Mouse (Mus musculus): ENCODE data around the gene Minpp1.

The Minpp1 gene

GRCm38 (mm10) chr19:32489166-32489895, 3.8 kb downstream of the Minpp1 start:
- DNase-seq (ENCODE audit: inconsistent ontology term), result no peak

GRCm38 (mm10) chr19:32490976-32491375, 5.4 kb downstream of the Minpp1 start:
- DNase-seq (ENCODE audit: inconsistent ontology term), result no peak

DNA sequence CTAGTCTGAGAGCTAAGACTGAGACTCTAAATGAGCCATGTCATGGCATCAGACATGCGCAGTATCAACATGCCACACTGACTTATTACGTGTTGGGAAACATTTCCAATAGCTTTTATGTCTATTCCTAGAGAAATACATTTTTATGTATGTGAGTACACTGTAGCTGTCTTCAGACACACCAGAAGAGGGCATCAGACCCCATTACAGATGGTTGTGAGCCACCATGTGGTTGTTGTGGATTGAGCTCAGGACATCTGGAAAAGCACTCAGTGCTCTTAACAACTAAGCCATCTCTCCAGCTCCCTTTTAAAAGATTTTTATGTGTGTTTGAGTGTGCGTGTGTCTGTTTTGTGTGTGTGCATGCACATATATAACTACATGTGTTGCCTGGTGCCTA, 6.8 kb downstream of the Minpp1 start:
- DNase-seq (ENCODE audit: inconsistent ontology term), result no peak

DNA sequence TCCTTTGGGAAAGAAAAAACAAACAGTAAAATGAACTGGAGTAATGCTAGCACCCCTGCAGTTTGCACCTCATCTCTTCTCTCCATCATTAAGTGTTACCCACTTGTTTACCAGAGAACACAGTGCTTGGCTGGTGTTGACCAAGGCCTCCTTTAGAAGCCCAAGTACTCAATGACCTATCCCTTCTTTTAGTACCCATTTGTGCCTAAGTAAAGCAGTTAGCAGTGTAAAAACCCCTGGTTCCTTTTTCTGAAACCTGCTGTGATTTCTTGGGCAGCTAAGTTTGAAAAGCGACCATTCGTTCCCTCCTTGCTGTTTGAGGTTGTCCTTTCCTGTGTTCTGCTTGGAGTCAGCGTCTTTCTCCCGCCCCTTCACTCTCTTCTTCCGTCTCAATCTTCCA, 7.4 kb downstream of the Minpp1 start:
- DNase-seq (ENCODE audit: inconsistent ontology term), result no peak

- DNase-seq (ENCODE audit: inconsistent ontology term), result no peak
These were observed 7.9 kb downstream of the Minpp1 start for GRCm38 (mm10) chr19:32493471-32493870.

- DNase-seq (ENCODE audit: inconsistent ontology term), result no peak
These were observed 9.0 kb downstream of the Minpp1 start for GRCm38 (mm10) chr19:32494611-32495010.

DNA sequence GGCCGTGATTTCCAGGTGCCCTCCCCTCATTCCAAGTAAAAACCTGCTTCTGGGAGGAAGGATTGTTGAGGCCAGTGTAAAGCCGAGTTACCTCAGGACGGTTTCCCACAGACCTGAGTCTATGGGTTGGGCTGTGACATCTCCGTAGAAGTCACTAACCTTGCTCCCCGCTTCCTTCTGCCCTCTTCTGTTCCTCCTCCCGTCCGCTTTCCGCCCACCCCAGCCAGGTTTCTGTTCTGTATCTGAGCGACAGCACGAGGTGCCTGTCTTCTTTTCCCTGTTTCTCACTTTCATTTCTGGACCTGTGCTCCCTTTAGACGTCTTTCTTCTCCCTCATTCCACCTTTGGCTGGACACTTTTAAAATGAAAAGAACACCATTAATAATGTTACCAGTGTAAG, 9.5 kb downstream of the Minpp1 start:
- no peak for DNase-seq (ENCODE audit: inconsistent ontology term)

- no peak for DNase-seq (ENCODE audit: inconsistent ontology term)
These were observed 11.8 kb downstream of the Minpp1 start for GRCm38 (mm10) chr19:32497411-32497810.

DNA sequence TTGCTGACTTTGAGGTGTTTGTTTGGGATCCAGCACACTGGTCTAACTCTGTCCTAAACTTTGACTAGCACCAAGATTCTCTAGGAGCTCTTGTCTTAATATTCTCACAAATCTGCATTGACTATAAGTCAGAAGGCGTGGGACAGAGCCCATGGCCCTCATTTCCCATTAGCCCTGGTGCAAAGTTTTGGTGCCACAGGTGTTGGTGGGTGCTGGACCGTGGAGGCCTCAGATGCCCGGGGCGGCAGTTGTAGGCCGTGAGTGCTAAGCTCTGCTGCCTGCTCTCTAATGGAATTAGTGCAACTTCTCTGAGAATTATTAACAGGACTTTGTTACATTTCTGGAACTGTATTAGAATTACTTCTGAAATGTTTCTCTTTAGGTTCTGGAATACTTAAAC, 12.4 kb downstream of the Minpp1 start:
- DNase-seq (ENCODE audit: inconsistent ontology term), result no peak

DNA sequence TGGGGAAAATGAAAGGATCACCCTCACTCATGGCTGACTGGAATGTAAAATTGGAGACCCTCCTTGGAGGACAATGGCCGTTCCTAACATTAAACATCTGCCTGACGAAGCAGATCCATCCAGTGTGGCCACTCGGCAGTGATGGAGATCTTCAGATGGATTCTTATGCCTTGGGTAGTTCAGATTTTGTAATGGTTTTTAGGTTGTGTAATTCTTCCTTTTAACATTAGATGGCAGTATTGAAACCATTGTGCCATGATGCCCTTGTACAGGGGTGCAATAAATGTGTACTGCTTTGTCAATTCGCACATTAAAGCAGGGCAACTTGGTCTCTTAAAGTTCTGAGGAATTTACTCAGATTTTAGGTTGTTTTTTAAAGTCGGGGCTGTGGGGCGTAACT, 15.8 kb downstream of the Minpp1 start:
- DNase-seq (ENCODE audit: inconsistent ontology term), result peak; percentile 18

DNA sequence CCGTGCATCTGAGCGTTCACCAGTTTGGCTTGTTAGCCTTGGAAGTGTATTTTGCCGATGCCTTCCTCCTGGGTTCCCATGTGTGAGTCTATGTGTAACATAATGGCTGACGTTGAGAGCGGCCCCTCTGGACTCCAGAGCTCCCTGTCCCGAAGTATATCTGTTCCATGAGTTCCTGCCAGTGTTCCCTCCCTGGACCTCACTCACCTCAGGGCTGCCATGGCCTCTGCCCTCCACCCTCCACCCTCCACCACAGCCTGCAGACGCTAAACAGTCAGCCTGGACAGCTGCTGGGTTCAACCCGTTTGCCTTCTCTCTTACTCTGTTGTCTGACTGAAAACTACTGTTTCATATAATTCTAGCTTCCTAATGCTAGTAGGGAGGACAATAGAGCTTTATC, 20.5 kb downstream of the Minpp1 start:
- no peak for DNase-seq (ENCODE audit: inconsistent ontology term)

DNA sequence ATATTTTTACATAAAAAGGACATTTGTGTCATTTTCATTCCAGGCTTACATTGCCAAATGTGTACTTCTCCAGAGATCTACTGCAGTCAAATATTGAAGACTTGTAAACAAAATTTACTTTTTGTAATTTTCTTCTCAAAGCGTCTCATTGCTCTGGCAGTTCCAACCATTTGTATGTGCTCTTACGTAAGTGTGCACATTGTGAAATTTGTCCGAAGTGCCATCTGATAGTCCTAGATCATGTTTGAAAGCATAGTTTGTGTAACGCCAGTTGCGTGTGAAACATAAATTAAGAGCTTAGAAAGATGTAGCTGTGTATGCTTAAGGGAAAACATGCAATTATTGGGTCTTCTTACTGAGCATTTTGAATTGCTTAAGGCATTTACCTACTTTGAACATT, 20.9 kb downstream of the Minpp1 start:
- no peak for DNase-seq (ENCODE audit: inconsistent ontology term)

DNA sequence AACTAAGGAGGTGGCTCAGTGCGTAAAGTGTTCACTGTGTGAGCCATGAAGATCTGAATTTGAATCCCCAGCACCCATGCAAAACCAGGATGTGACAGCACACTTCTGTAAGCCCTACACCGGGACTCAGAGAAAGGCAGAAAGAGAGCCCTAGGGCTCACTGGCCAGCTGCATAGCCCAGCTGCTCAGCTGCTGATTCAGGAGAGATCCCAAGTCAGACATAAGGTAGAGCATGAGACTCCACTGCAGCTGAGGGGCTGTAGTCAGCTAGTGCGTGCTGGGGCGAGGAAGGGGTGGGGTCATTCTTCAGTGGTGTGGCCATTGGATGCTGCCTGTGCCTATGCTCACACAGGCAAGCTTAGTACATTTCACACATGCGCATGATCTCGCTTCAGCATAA, 21.5 kb downstream of the Minpp1 start:
- DNase-seq (ENCODE audit: inconsistent ontology term), result no peak

- DNase-seq (ENCODE audit: inconsistent ontology term), result no peak
These were observed 22.0 kb downstream of the Minpp1 start for GRCm38 (mm10) chr19:32507526-32507925.

GRCm38 (mm10) chr19:32510267-32510666, 24.7 kb downstream of the Minpp1 start:
- no peak for DNase-seq (ENCODE audit: inconsistent ontology term)

GRCm38 (mm10) chr19:32510962-32511361, 25.4 kb downstream of the Minpp1 start:
- no peak for DNase-seq (ENCODE audit: inconsistent ontology term)

GRCm38 (mm10) chr19:32512518-32512917, 26.9 kb downstream of the Minpp1 start:
- DNase-seq (ENCODE audit: inconsistent ontology term), result no peak

- no peak for DNase-seq (ENCODE audit: inconsistent ontology term)
These were observed 31.0 kb downstream of the Minpp1 start for GRCm38 (mm10) chr19:32516575-32516974.

- no peak for DNase-seq (ENCODE audit: inconsistent ontology term)
These were observed 35.9 kb downstream of the Minpp1 start for GRCm38 (mm10) chr19:32521446-32521845.

GRCm38 (mm10) chr19:32522247-32522646, 36.7 kb downstream of the Minpp1 start:
- no peak for DNase-seq (ENCODE audit: inconsistent ontology term)

DNA sequence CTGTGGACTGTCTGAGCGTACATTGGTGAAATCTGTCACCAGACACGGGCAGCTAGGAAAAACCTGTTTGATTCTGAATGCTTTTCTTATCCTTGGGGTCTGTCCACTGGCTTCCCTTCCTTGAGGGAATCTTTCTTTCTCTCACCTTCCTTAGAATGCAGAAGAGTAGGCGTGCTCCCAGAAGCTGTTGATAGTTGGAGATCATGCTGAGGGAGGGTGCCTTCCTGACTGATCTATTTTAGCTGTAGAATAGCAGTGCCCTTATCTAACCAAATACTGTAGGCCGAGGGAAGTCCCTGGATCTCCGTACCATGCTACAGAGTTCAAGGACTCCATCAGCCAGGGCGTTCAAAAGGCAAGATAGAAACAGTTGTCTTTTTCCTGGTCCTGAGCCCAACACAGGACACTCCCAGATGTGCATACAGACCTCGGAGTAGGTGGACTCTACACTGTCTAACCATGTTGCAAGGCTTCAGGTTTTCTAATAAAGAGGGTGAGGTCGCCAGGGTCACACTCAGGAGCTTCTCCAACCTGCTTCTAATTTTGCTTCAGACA, 37.3 kb downstream of the Minpp1 start:
- DNase-seq (ENCODE audit: inconsistent ontology term), result no peak

- no peak for DNase-seq (ENCODE audit: inconsistent ontology term)
These were observed 38.4 kb downstream of the Minpp1 start for GRCm38 (mm10) chr19:32523769-32524515.

DNA sequence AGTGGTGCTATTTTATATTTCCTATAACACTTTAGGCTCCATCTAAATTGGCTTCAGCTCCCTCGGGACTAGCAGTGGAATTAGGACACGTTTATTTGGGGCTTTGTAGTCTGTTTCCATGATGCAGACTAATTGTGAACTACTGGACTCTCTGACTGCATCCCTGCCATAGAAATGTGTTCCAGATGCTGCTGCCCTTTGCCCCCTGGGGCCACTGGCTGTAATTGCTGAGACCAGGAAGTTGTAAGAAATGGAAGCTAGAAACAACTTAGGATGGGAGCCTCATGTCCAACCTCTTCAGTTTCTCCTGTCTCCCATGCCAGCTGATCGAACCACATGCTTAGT, 38.9 kb downstream of the Minpp1 start:
- no peak for DNase-seq (ENCODE audit: inconsistent ontology term)

Data from Muller cell, postnatal 12 days (primary cell).